Mouse (Mus musculus) heart, adult 2 months (tissue): ENCODE measurements around the gene Pnisr.

ENCODE experiments used
- CTCF ChIP-seq: fragments of 200-600 bp; IDR thresholded peaks from 2 replicates; pipeline ENCODE4 v1.8.1; 2022; ENCODE audit warnings: antibody characterized with exemption, mild to moderate bottlenecking, moderate library complexity
- POLR2A ChIP-seq: fragments of 200-500 bp; IDR thresholded peaks from 2 replicates; pipeline ENCODE4 v1.6.1; 2011; ENCODE audit warnings: mild to moderate bottlenecking, low read depth, low read length, control low read depth; ENCODE audit not compliant: insufficient read depth

DNA sequence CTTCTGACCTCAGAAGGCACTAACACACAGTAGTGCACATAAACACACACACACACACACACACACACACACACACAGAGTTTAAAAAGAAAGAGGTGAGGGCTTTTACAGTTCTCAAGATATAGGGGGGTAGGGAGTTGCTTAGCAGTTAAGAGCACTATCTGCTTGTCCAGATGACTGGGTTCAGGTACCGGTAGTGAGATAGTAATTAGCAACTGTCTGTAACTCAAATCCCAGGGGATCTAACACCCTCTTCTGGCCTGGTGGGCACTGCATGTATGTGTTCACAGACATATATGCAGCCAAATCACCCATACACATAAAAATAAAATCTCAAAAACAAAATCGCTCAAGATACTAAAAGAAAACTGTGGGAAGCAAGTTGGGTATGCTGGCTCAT is 45.8 kb upstream of the Pnisr start:
- no peak for TF ChIP-seq CTCF
- TF ChIP-seq POLR2A = no peak
